Mouse (Mus musculus) kidney, adult 2 months (tissue): ENCODE measurements around the gene Tpcn1.

Experiments used
- CTCF ChIP-seq: fragments of 200-500 bp; conservative IDR thresholded peaks from 2 replicates; pipeline ENCODE4 v1.5.1; 2011; ENCODE audit warnings: low read depth, mild to moderate bottlenecking, control low read depth, low read length, moderate library complexity, mixed read lengths; ENCODE audit not compliant: insufficient read depth, insufficient read length
- POLR2A ChIP-seq: fragments of 200-500 bp; IDR thresholded peaks from one replicate; pipeline ENCODE4 v1.6.1; 2011; ENCODE audit warnings: low read depth, low read length, control low read depth

GRCm38 (mm10) chr5:120603515-120603914, 15.0 kb upstream of the Tpcn1 start:
- TF ChIP-seq CTCF = no peak
- TF ChIP-seq POLR2A = no peak
